Comparison of ENCODE assay signal across 20 mouse cellular contexts in genomic region chr10:21242471-21243231, GRCm38 (mm10).
"Had no signal": no experiment of that assay in that cellular context is flagged by ENCODE, and none has a peak within 500 bp of the region (broad histone marks: within the 10 kb centered on the region; RNA-seq: fewer than 3 reads in every experiment).

No protein-coding gene starts in this region.

- H3K27ac ChIP-seq: limb, embryonic 12.5 days; limb, embryonic 15.5 days; macrophage; midbrain, embryonic 10.5 days; midbrain, embryonic 13.5 days; neural tube, embryonic 13.5 days; stomach, postnatal 0 days had no signal

- H3K9ac ChIP-seq: limb, embryonic 12.5 days; limb, embryonic 15.5 days; midbrain, embryonic 13.5 days; neural tube, embryonic 13.5 days had no signal

- H3K9me3 ChIP-seq: limb, embryonic 12.5 days; limb, embryonic 15.5 days; midbrain, embryonic 10.5 days; midbrain, embryonic 13.5 days; neural tube, embryonic 13.5 days had no signal

- DNase-seq: kidney, adult 18-20 months; kidney, adult 9 months; kidney, postnatal 14 days; kidney, postnatal 4 days; left cerebral cortex, postnatal 4 days; lung, adult 2 months; retina, postnatal 1 day; right cerebral cortex, postnatal 25 days; thymus, adult 2 months; thymus, postnatal 14 days had no signal

- H3K4me1 ChIP-seq: limb, embryonic 12.5 days; limb, embryonic 15.5 days; midbrain, embryonic 10.5 days; midbrain, embryonic 13.5 days; neural tube, embryonic 13.5 days had no signal

- H3K27me3 ChIP-seq: limb, embryonic 12.5 days; limb, embryonic 15.5 days; midbrain, embryonic 13.5 days; neural tube, embryonic 13.5 days had no signal

- H3K4me3 ChIP-seq: limb, embryonic 12.5 days; limb, embryonic 15.5 days; midbrain, embryonic 10.5 days; midbrain, embryonic 13.5 days; myocyte; neural tube, embryonic 13.5 days had no signal

- ATAC-seq: intestine, embryonic 16.5 days; midbrain, embryonic 13.5 days; midbrain, embryonic 16.5 days had no signal

- H3K4me2 ChIP-seq: limb, embryonic 12.5 days; limb, embryonic 15.5 days; midbrain, embryonic 13.5 days; neural tube, embryonic 13.5 days had no signal

- H3K36me3 ChIP-seq: limb, embryonic 12.5 days; limb, embryonic 15.5 days; midbrain, embryonic 10.5 days; midbrain, embryonic 13.5 days; neural tube, embryonic 13.5 days had no signal
